Mouse (Mus musculus): Measurements from ENCODE around the gene Trim2. TPM values are rescaled to one million over a fixed set of nuclear protein-coding genes. Genes with fewer than 3 reads are reported as not detected.

Trim2 gene
- polyA plus RNA-seq, 1 experiment: 3.2 TPM

DNA sequence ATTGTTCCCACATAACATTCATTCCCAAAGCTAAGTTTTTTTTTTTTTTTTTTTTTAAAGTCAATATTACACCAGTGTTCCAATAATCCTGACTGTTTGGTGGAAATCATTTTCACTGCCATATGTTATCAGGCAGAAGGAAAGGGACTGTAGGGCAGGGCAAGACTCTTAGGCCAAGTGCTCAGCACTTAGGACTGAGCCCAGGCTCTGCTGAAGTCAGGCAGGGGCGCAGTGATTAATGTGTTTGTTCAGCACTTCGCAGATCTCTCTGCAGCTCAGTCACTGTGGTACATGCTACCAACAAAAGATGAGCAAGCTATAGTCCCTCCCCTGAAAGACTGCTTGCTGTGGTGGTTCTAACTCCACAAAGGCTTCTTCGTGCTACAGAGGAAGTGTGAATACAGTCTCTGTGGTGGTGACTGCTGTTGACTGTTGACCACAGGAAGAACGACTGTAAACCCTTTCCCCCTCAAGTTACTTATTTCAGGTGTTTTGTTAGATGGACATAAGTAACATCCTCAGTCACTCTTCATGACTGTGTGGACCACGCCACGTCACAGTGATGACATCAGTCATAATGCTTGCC lies 180.9 kb downstream of the Trim2 start:
- H3K36me3 ChIP-seq (ENCODE audit: control insufficient read depth, insufficient read depth): no peaks in the 10 kb centered on the region
- H3ac ChIP-seq (ENCODE audit: control insufficient read depth, insufficient read length): no peak overlapping the region
- H3K4me3 ChIP-seq: no peak overlapping the region
- no peak for TF ChIP-seq REST (IDR thresholded peaks at IDR 0.05; ENCODE audit: insufficient read depth, insufficient read length)
- TF ChIP-seq MYOD1 (IDR thresholded peaks at IDR 0.05; ENCODE audit: control insufficient read depth in 1 of 3, insufficient read length in 2 of 3, low read depth in 2 of 3): no peak
- TF ChIP-seq TCF12 (IDR thresholded peaks at IDR 0.05; ENCODE audit: insufficient read depth, poor library complexity, severe bottlenecking): no peak
- TF ChIP-seq SRF (IDR thresholded peaks at IDR 0.05; ENCODE audit: control insufficient read depth, insufficient read length, low read depth): no peak
- TF ChIP-seq POLR2A (IDR thresholded peaks at IDR 0.05; ENCODE audit: insufficient read length, low read depth): no peak
- TF ChIP-seq MYOG (IDR thresholded peaks at IDR 0.05; ENCODE audit: control insufficient read depth in 1 of 3, insufficient read depth in 1 of 3, insufficient read length in 2 of 3, low read depth in 2 of 3): no peak
- TF ChIP-seq CEBPB (IDR thresholded peaks at IDR 0.05; ENCODE audit: insufficient read depth, poor library complexity, severe bottlenecking): no peak
- no peak for TF ChIP-seq USF1 (IDR thresholded peaks at IDR 0.05; ENCODE audit: low read depth)
- TF ChIP-seq E2F4 (IDR thresholded peaks at IDR 0.05; ENCODE audit: insufficient read depth): no peak
- no peak for TF ChIP-seq TCF3 (IDR thresholded peaks at IDR 0.05; ENCODE audit: insufficient read length, low read depth)
- TF ChIP-seq MAX (IDR thresholded peaks at IDR 0.05; ENCODE audit: low read depth): no peak
- no peak for TF ChIP-seq POLR2AphosphoS2 (IDR thresholded peaks at IDR 0.05; ENCODE audit: insufficient read length, low read depth)
- H3K27me3 ChIP-seq (ENCODE audit: control insufficient read depth, insufficient read depth, insufficient read length): no peaks in the 10 kb centered on the region
- no peak overlapping the region for H3K4me2 ChIP-seq (ENCODE audit: low read depth)
- no peaks in the 10 kb centered on the region for H3K79me2 ChIP-seq (ENCODE audit: control insufficient read depth, insufficient read depth)

GRCm38 (mm10) chr3:84123461-84123860 lies 183.2 kb downstream of the Trim2 start:
- H3K4me2 ChIP-seq (ENCODE audit: low read depth): no peak overlapping the region
- no peaks in the 10 kb centered on the region for H3K27me3 ChIP-seq (ENCODE audit: control insufficient read depth, insufficient read depth, insufficient read length)
- TF ChIP-seq MYOD1 (IDR thresholded peaks at IDR 0.05; ENCODE audit: control insufficient read depth in 1 of 3, insufficient read length in 2 of 3, low read depth in 2 of 3): no peak
- no peak for TF ChIP-seq E2F4 (IDR thresholded peaks at IDR 0.05; ENCODE audit: insufficient read depth)
- TF ChIP-seq CEBPB (IDR thresholded peaks at IDR 0.05; ENCODE audit: insufficient read depth, poor library complexity, severe bottlenecking): no peak
- no peak for TF ChIP-seq TCF12 (IDR thresholded peaks at IDR 0.05; ENCODE audit: insufficient read depth, poor library complexity, severe bottlenecking)
- no peak overlapping the region for H3K4me3 ChIP-seq
- no peaks in the 10 kb centered on the region for H3K36me3 ChIP-seq (ENCODE audit: control insufficient read depth, insufficient read depth)
- no peak overlapping the region for H3ac ChIP-seq (ENCODE audit: control insufficient read depth, insufficient read length)
- no peaks in the 10 kb centered on the region for H3K79me2 ChIP-seq (ENCODE audit: control insufficient read depth, insufficient read depth)

- Histone ChIP-seq H3K79me2 (ENCODE audit: control insufficient read depth, insufficient read depth) (no peaks in the 10 kb centered on the region), H3ac (ENCODE audit: control insufficient read depth, insufficient read length) (no peak overlapping the region), H3K4me3 (no peak overlapping the region), H3K36me3 (ENCODE audit: control insufficient read depth, insufficient read depth) (no peaks in the 10 kb centered on the region), H3K4me2 (ENCODE audit: low read depth) (no peak overlapping the region), H3K27me3 (ENCODE audit: control insufficient read depth, insufficient read depth, insufficient read length) (no peaks in the 10 kb centered on the region)
- TF ChIP-seq SRF (IDR thresholded peaks at IDR 0.05; ENCODE audit: control insufficient read depth, insufficient read length, low read depth): no peak
- no peak for TF ChIP-seq POLR2AphosphoS2 (IDR thresholded peaks at IDR 0.05; ENCODE audit: insufficient read length, low read depth)
- TF ChIP-seq MYOD1 (IDR thresholded peaks at IDR 0.05; ENCODE audit: control insufficient read depth in 1 of 3, insufficient read length in 2 of 3, low read depth in 2 of 3): no peak
- no peak for TF ChIP-seq TCF12 (IDR thresholded peaks at IDR 0.05; ENCODE audit: insufficient read depth, poor library complexity, severe bottlenecking)
- TF ChIP-seq TCF3 (IDR thresholded peaks at IDR 0.05; ENCODE audit: insufficient read length, low read depth): no peak
- no peak for TF ChIP-seq REST (IDR thresholded peaks at IDR 0.05; ENCODE audit: insufficient read depth, insufficient read length)
- TF ChIP-seq MYOG (IDR thresholded peaks at IDR 0.05; ENCODE audit: control insufficient read depth in 1 of 3, insufficient read depth in 1 of 3, insufficient read length in 2 of 3, low read depth in 2 of 3): no peak
- TF ChIP-seq MAX (IDR thresholded peaks at IDR 0.05; ENCODE audit: low read depth): no peak
- no peak for TF ChIP-seq USF1 (IDR thresholded peaks at IDR 0.05; ENCODE audit: low read depth)
- TF ChIP-seq E2F4 (IDR thresholded peaks at IDR 0.05; ENCODE audit: insufficient read depth): no peak
- no peak for TF ChIP-seq CEBPB (IDR thresholded peaks at IDR 0.05; ENCODE audit: insufficient read depth, poor library complexity, severe bottlenecking)
- no peak for TF ChIP-seq POLR2A (IDR thresholded peaks at IDR 0.05; ENCODE audit: insufficient read length, low read depth)
These were observed 188.0 kb downstream of the Trim2 start for GRCm38 (mm10) chr3:84118718-84119117.

GRCm38 (mm10) chr3:84118178-84118577 lies 188.5 kb downstream of the Trim2 start:
- no peaks in the 10 kb centered on the region for H3K79me2 ChIP-seq (ENCODE audit: control insufficient read depth, insufficient read depth)
- H3K36me3 ChIP-seq (ENCODE audit: control insufficient read depth, insufficient read depth): no peaks in the 10 kb centered on the region
- no peak overlapping the region for H3K4me2 ChIP-seq (ENCODE audit: low read depth)
- no peak overlapping the region for H3K4me3 ChIP-seq
- no peak for TF ChIP-seq MYOG (IDR thresholded peaks at IDR 0.05; ENCODE audit: control insufficient read depth in 1 of 3, insufficient read depth in 1 of 3, insufficient read length in 2 of 3, low read depth in 2 of 3)
- H3ac ChIP-seq (ENCODE audit: control insufficient read depth, insufficient read length): no peak overlapping the region
- H3K27me3 ChIP-seq (ENCODE audit: control insufficient read depth, insufficient read depth, insufficient read length): no peaks in the 10 kb centered on the region

Other genes starting within 250 kb of the Trim2 start
- 7.7 TPM for gene Mnd1, start 151.1 kb downstream of the Trim2 start, polyA plus RNA-seq (2012; fragmentation: generic; extraction: Trizol)
- gene Gm6525, start 132.8 kb downstream of the Trim2 start, polyA plus RNA-seq (2012; fragmentation: generic; extraction: Trizol): 0.12 TPM
- 0.22 TPM for gene Fhdc1, start 173.6 kb upstream of the Trim2 start, polyA plus RNA-seq (2012; fragmentation: generic; extraction: Trizol)

Data from myocyte (in vitro differentiated cells).